Mouse (Mus musculus) urinary bladder, postnatal 10 days (tissue): ENCODE data around the gene Elane.

ENCODE experiments used
- DNase-seq: peaks from one replicate; pipeline ENCODE4 v3.0.0; 2022; ENCODE audit warnings: low spot score

Gene Elane

DNA sequence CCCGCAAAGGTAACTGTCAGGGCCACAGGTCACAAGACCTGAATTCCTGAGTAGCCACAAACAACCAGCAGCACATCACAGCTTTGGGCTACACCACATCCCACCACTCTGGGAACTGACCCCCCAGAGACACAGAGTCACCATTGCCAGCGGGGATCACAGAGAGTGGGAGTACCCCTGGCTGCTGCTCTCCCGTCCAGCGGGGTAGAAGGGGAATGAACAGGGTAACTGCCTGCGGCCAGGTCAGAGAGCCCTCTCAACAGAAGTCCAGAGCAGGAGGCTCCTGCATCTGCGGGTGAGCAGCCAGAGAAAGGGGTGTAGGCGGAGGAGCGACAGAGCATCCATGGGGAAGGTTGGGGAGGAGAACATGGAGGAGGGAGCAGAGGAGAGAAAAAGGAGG, 30.0 kb downstream of the Elane start:
- no peak for DNase-seq

DNA sequence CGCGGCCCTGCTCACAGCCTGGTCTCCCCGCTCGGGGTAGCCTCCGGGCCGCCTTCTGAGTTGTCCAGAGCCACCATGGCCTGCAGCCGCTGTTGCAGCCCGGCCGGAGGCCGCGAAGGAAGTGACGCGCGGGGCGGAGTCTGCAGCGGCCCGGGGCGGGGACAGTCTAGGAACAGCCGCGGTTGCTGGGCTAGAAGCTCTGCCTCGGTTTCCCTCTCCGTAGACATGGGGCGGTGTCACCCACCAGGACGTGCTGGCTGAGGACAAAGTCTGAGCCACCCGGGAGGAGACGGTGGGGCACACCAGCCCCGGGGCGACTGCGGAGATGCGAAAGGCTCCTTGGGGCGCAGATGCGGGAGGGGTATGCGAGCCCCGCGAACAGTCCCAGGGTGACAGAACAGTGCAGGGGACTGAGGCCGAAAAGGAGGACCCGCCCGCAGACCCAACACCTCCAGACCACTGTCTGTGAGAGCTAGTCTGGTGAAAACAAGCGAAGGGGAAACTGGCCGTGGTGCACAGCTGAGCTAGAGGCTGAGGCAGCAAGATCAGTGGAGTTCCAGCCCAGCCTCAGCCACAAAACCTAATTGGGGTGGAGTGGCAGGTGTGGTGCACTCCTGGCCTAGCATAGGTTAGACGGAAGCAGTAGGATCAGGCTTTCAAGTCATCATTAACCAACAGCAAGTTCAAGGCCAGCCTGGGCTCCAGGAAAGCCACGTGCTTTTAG, 30.9 kb downstream of the Elane start, which contains the start of gene Kiss1r:
Gene Kiss1r, plus strand, starts transcription at position 164 of the 724 bp plus-strand sequence.
- DNase-seq, result peak; percentile 68

DNA sequence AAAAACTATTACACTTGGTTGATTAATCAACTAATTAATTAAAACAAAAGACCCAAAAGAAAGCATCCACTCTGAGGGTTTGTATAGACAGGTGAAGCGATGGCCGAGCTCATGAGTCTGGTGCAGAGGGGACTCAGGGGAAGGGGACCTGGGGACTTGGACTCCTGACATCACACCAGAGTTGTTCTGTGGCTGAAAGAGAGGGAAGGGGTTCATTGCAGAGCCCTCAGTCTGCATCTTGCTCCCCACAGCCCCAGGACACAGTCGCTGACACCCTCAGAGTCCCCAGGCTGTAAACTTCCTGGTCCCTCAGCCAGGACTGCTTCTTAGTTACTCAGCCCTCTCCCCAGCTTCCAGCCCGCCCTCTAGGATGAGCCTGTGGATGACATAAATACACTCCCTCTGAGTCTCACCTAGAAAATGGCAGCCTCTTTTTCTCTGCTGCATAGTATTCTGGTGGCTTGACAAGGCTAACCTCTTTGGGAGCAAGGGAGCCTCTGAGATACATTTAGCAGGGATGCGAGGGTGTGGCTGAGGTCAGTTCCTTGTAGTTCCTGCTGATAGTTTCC, 31.6 kb downstream of the Elane start:
- no peak for DNase-seq

DNA sequence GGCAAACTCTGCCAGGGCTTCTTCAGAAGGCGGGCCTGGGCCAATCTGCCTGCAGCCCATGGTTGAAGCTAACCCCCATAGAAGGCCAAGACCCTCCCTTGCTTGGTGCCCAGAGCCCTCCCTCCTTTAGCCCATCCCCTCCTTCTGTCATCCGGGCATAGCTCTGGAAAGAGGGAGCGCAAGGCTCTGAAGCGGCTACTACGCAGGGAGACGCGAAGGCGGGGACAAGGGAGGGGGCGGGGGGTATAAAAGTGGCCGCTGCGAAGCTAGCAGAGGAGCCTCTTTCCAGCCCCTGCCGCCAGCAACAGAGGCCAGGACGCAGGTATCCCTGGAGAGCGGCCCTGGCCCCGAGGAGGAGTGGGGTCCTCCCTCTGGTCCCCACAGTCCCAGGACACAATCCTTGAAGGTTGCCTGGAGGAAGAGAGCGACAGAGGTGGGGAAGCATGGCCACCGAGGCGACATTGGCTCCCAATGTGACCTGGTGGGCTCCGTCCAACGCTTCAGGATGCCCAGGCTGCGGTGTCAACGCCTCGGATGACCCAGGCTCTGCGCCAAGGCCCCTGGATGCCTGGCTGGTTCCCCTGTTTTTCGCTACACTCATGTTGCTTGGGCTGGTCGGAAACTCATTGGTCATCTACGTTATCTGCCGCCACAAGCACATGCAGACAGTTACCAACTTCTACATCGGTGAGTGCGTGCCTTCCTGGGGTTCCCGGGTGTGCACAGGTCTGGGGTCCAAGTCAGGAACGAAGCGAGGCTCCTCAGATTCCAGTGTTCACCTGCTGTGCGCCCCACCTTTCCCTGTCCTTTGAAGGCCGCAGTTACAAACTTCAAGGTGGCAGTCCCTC, 32.4 kb downstream of the Elane start:
- DNase-seq, result no peak

DNA sequence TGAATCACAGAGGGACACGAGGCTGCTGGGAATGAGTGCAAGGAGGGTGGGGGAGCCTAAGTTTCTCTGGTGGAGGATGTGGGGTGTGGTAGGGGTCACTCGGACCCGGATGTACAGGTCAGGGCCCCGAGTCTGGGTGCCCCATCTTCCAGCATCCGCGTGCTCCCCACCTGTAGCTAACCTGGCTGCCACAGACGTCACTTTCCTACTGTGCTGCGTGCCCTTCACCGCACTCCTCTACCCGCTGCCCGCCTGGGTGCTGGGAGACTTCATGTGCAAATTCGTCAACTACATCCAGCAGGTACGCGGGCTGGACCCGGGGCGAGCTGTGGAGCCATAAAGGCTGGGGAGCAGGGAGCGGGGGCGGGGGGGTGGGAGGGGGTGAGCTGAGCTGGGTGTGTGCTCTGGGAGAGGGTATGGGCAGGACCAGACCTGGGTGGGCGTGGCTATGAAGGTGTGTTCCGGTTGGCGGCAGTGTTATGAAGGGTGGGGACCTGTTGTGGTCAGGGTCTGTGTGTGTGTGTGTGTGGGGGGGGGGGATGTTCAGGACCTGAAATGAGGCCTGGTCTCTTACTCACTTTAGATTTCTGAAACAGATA, 33.3 kb downstream of the Elane start:
- no peak for DNase-seq

DNA sequence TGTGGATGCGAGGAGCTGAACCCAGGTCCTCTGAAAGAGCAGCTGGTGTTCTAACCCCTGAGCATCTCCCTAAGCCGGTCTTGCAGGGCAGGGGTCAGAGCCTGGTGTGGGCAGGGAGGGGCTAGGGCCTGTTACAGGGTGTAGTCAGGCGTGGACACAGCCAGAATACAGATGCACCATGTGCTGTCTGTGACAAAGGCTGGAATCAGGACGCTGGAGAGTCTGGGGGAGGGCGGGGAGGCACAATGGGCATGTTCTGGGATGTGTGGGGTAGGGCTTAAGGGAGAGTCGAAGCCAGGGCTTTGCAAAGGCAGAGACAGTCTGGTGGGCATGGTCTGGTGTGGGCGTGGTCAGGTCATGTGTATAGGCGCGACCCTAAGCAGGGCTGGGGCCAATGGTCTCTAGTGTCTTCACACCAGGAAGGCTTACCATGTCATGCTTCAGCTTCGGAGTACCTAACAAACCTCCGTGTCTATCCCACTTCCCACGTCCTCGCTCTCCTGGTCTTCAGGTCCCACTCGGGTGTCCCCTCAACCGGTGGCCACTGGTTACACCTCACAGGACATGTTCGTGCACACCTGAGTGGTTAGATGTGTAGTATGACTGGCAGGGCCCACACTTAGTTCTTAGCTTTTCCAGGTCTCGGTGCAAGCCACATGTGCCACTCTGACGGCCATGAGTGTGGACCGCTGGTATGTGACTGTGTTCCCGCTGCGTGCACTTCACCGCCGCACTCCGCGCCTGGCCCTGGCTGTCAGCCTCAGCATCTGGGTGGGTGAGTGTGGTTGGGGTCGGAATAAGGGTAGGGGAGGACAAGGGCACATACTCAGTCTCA, 34.2 kb downstream of the Elane start:
- no peak for DNase-seq

DNA sequence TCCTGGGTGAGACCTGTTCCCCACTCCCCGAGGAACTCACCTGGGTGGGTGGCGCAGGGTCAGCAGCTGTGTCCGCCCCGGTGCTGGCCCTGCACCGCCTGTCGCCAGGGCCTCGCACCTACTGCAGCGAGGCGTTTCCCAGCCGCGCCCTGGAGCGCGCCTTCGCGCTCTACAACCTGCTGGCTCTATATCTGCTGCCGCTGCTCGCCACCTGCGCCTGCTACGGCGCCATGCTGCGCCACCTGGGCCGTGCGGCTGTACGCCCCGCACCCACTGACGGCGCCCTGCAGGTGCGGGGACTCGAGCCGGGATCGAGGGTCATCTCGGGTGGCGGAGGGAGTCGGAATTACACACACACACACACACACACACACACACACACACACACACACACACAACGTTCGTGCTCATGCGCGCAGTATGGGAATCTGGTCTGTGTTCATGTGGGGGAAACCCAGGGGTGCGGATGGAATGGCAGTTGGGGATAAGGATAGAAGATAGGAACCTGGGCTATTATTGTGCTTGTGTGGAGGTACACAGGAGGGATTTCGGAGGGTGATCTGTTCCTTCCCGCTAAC, 35.0 kb downstream of the Elane start, which contains the start of gene R3hdm4:
Gene R3hdm4, minus strand, starts transcription at position 251 of the 578 bp plus-strand sequence.
- DNase-seq, result no peak

DNA sequence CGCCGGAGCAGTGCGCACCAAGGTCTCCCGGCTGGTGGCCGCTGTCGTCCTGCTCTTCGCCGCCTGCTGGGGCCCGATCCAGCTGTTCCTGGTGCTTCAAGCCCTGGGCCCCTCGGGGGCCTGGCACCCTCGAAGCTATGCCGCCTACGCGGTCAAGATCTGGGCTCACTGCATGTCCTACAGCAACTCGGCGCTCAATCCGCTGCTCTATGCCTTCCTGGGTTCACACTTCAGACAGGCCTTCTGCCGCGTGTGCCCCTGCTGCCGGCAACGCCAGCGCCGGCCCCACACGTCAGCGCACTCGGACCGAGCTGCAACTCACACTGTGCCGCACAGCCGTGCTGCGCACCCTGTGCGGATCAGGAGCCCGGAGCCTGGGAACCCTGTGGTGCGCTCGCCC, 35.5 kb downstream of the Elane start:
- DNase-seq, result no peak

DNA sequence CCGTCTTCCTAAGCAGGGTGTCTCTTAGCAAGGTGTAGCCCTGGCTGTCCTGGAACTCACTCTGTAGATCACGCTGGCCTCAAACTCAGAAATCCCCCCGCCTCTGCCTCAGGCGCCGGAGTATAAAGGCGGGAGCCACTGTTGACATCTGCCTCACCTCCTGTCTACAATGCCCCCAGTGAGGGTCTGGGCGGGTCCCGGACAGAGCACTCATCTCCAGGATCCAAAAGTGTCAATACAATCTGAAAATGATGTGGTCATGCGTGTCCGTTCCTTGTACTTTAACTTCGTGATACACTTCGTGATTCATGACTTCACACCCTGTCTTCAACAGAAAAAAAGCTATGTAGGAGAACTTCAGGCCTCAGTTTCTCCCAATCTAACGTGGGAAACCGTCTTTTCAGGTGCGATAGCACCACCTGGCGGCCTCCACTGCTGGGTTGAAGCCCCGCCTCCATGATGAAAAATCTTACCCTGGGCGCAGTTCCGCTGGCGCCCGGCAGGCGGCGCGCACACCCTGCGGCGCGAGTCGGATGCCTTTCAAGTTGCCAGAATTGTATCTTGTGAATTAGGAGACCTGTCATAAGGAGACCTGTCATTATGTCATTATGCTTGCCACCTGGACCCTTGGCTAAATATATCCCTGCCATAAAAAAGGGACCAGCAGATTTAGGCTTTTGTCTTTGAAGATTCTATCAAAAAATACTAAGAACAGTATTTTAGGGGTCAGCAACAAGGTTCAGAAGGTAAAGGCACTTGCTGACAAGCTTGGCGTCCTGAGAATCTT, 39.1 kb downstream of the Elane start:
- DNase-seq, result peak; percentile 68

DNA sequence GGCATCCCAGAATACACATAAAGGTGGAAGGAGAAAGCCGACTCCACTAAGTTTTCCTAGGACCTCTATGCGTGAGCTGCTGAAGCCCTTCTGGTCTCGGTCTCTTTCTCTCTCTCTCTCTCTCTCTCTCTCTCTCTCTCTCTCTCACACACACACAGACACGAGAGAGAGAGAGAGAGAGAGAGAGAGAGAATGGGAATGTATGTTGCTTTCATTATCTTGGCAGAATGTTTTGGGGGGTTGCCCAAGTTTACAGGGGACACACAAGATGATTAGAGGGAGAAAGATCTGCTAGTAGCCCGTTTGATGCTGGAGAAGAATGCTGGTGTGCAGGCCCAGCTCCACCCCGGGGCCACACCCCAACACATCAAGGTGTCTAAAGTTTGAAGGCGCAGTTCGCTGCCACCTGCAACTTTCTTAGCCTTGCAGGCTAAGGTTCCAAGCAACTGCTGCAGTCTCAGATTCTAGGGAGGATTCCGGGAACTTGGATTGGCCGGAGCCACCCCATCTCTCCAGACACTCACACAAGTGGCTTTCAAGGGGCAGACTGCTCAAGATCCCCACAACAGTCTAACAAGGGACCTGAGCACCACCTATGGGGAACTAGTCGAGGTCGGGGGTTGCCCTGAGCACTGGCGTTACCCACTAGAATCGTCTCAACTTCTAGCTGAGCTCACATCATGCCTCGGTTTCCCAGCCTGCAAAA, 39.9 kb downstream of the Elane start:
- DNase-seq, result no peak

DNA sequence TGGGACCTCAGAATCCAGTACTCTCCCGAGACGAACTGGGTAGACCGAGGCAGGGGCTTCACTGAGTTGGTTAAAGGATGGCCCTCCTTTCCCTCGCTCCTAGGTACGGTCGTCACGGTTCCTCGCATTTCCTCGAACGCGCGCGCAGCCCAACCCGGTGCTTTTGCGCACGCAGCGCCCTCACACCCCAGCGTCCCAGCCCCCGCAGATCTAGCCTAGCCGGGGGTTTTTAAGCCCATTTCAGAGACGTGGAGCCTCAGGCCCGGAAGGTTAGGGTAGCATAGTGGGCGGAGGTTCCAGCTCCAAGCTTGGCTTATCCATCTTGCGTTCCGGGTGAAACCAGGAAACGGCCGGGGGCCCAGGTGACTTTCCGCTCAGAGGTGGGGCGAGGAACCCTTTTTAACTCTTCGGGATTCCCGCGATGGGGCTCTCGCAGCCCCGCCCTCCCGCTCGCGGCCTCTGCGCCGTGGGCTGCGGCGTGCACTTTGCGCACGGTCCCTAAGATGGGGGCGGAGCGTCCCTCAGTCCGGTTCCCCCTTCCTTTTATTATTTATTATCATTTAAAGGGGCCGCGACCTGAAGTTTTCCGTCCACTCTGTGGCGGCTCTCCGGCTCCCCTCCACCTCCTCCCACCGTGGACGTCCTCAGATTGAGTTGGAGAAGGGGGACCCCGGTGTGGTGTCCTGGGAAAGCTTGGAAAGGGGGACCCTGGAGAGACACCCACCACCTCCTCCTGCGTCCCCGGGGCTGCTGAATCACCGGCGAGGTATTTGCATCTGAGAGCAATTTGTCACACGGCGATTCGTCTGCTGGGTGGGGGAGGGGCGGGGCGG, 40.7 kb downstream of the Elane start, which contains the start of gene Arid3a:
Gene Arid3a, plus strand, starts transcription at position 553 of the 833 bp plus-strand sequence.
- peak; percentile 54 for DNase-seq

DNA sequence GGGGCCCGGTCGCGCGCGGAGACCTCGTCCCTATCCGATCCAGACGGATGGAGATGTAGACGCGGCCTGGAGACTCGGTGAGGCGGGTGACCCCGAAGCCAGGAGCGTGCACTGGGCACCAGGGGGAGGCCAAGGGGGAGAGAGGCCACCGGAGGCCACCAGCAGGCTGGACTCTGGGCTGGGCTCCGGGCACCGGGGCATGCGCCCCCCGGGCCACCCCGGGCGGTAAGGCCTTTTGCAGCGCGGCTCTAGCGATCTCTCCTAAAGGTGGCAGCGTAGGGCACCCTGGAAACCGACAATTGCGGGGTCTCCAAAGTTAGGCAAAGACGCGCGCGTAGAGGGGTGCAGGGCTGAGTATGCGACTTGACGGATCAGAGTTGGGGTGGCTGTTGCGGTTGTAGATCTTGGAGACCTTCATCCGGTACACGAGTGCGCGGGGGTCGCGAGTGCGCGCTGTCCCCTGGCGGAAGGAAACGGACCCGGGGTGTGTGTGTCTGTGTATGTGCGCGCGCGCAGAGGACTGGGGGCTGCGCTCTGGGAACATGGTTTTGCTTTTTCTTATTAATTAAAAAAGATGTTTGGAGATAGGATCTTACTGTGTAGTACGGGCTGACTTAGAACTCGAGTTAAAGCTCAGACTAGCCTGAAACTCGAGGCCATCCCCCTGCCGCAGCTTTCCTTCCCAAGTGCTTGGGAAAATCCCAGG, 41.4 kb downstream of the Elane start:
- no peak for DNase-seq

DNA sequence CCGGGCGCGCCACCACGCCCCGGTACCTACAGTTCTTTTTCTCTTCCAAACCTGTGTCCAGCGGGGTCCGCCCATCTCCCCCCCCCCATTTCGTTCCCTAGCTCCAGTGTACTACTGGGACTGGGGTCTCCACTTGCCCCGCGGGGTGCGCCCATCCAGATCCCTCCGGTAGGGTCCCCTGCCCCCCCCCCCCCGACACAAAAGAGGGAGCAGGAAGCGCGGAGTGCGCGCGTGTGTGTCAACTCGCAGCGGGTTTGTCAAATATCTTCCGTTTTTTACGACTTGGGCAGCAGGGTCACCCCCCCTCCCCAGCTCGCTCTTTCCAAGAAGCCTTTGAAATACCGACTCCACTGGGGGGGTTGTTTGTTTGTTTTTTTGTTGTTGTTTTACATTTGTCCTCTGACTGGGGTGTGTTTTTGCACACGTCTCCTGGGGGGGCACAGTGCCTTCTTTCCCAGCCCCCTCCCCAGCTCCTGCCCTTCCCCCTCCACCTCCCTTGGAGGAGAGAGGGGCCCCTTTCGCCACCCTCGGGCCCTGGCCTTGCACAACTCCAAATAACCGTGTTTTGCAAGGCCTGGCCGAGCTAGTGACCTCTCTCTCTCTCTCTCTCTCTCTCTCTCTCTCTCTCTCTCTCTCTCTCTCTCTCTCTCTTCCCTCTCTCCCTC, 42.1 kb downstream of the Elane start:
- DNase-seq, result no peak

DNA sequence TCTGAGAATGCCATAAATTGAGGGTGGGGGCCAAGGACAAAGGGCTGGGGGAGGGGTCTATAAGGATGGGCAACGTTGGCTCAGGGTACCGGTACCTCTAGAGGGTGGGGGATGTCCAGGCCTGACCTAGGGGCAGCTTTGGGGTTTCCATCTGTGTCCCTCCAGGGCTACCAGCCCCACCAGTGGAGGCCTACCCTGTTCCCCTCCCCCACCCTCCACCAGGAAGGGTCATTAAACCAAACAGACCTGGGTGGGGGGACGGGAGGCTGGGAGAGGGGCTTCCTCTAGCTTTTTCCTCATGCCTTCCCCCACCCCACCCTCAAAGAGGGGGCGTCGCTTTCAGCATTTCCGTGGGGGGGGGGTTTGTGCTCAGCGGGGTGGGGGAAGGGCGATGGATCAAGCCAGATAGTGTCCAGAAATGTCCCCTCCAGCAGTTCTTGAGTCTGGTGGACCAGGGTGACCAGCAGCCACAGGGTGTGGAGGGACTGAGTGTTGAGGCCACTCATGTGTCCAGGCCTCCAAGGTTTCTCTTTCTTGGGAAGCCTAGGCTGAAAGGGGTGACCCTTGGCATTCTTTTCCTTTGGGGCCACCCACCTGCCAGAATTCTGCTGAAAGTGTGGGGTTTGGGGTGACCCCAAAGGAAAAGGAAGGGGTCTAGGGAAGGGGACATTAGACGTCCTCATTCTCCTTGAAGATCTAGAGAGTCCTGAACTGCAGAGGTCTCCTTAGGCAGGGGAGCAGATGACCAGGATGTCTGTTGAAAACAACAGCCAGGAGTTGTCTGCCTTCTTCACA, 43.1 kb downstream of the Elane start:
- no peak for DNase-seq

DNA sequence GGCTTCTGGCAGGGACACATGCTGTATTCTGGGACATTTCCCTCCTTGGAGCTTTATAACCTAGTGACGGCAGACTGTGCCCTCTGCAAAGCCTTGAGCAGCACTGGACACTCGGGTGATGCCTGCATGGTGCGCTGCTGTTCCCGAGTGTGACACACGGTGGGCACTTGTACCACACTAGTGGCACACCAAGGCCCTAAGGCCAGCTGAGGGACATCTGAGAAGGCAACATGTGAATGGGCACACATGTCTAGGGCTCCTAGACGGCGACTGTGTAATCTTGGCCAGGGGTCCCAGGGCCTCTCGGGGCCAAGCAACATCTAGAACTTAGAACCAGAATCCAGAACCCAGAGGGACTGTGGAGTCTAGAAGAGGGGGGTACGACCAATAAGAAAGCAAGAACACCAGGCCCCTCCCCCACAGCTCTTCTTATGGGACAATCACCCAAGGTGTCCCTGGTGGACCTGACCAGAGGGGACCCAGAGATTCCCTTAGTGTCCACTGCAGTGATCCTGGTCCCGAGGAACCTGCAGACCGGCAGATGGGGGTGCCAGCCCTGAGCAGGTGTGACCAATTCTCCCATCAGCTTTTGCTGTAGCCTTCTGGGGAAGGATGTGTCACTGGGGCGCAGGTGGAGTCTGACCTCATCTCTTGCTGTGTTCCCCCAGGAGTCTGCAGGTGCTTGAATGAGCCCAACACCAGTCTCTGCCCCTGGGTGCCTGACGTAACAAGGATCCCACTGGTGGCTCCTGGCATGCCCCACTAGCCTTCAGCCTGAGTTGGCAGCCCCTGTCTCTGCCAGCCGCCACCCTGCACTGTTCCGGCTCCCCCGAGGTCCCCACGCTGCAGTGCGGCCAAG, 44.1 kb downstream of the Elane start:
- no peak for DNase-seq

DNA sequence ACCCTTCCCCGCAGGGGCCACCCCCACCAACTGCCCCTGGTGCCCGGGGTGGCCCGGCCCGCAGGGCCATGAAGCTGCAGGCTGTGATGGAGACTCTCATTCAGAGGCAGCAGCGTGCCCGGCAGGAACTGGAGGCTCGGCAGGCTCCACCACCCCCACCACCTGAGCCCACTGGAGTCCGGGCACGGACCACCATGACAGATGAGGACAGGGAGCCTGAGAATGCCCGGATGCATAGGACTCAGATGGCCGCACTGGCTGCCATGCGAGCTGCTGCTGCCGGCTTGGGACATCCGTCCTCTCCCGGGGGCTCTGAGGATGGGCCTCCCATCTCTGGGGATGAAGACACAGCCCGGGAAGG, 44.8 kb downstream of the Elane start:
- DNase-seq, result no peak
